Mouse (Mus musculus): ENCODE results near the gene Ptprt. TPM values are rescaled to one million over a fixed set of nuclear protein-coding genes. Genes with fewer than 3 reads are reported as not detected.

Ptprt gene
- polyA plus RNA-seq, 1 experiment, result 0.01 TPM

DNA sequence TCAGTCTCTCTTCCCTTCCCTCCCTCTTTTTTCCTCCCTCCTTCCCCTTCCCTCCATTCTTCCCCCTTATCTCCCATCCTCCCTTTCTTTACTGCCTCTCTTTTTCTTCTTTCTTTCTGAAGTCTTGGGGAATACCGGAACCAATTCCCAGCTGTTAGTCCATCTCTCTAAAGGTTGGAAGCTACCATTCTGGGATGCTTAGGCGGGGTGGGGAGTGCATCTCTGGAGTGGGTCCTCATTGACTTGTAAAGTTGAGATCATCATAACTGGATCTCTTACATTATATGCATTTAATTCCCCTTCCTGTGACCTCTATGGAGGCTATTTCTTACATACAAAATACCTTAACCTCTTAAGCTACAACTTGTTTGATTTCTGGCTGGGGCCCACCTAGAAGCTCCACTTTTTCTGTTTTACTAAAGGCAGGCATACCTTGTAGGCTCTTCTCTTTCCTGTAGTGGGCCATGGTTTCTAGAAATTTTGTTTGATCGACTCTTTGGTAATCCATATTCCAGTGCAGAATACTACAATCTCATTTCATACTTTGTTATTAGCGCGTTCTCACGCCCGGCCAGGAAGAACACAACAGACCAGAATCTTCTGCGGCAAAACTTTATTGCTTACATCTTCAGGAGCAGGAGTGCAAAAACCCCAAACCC lies 1149.7 kb downstream of the Ptprt start:
- TF ChIP-seq FLI1 (IDR thresholded peaks at IDR 0.05; ENCODE audit: low read length), result no peak
- no peak for TF ChIP-seq GATA1 (IDR thresholded peaks at IDR 0.05; ENCODE audit: borderline replicate concordance, low read length)
- H3K9me3 ChIP-seq, result peaks cover 8% of the 10 kb centered on the region; the same call in 1 of the 2 replicates

GRCm38 (mm10) chr2:161499097-161499899 lies 1161.6 kb downstream of the Ptprt start:
- peaks cover 35% of the 10 kb centered on the region; the same call in 1 of the 2 replicates for H3K9me3 ChIP-seq
- H3K4me1 ChIP-seq, result no peaks in the 10 kb centered on the region
- no peak overlapping the region for H3K4me3 ChIP-seq (replicated peaks)
- H3K36me3 ChIP-seq (replicated peaks; ENCODE audit: low read length), result no peaks in the 10 kb centered on the region
- TF ChIP-seq FLI1 (IDR thresholded peaks at IDR 0.05; ENCODE audit: low read length) (no peak), GATA1 (IDR thresholded peaks at IDR 0.05; ENCODE audit: borderline replicate concordance, low read length) (no peak)
- no peaks in the 10 kb centered on the region for H3K27me3 ChIP-seq (replicated peaks)

More for the DNA sequence above, 1149.7 kb downstream of the Ptprt start:
- Histone ChIP-seq H3K4me3 (replicated peaks) (no peak overlapping the region), H3K36me3 (replicated peaks; ENCODE audit: low read length) (no peaks in the 10 kb centered on the region), H3K4me1 (no peaks in the 10 kb centered on the region), H3K27me3 (replicated peaks) (no peaks in the 10 kb centered on the region)

DNA sequence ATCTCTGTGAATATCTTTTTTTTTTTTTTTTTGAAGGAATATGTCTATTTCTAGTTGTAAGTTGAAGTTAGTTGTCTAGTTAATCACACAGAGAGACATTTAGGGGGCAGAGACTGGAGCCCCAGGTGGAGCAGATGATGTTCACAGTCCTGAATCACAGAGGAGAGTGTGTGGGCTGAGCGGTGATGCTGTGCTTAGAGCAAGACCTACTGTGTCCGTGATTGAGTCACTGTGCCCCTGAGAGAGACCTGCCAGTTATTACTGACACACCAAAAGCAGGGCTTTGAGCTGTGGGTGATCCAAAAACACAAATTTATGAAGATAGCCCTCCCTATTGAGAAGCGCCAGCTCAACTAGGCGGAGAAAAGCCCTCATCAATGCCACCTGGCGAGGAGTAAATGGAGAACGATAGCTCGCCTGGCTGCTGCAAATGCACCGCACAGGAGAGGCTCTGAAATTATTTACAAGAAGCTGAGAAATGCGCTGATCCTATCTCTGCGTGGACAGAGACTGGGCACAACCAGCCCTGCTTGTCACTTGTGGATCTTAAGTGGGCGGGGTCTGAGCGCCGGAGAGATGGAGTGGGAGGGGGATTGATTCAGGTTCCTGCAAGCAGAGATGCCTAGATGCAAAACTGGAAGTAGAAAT lies 1162.4 kb downstream of the Ptprt start:
- TF ChIP-seq FLI1 (IDR thresholded peaks at IDR 0.05; ENCODE audit: low read length) (no peak), GATA1 (IDR thresholded peaks at IDR 0.05; ENCODE audit: borderline replicate concordance, low read length) (no peak)
- Histone ChIP-seq H3K36me3 (replicated peaks; ENCODE audit: low read length) (no peaks in the 10 kb centered on the region), H3K9me3 (peaks cover 38% of the 10 kb centered on the region; the same call in 1 of the 2 replicates)

DNA sequence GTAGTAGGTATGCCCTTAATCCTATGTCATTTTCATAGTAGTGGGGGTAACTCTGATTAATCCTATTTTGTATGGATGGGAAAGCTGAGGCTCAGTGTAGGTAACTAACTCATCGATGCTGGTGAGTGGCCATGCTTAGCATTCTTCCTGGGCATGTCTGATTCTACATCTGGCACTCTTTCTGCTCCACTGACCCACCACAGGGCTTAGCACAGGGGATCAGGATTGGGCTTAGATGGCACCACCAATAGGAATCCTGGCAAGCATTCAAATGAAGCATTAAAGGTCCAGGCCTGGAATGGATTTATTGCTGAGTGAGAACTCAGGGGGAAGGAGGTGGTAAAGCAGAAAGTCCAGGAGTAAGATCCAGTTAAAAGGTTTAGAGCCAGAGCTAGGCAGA lies 1179.2 kb downstream of the Ptprt start:
- no peak for TF ChIP-seq FLI1 (IDR thresholded peaks at IDR 0.05; ENCODE audit: low read length)
- TF ChIP-seq GATA1 (IDR thresholded peaks at IDR 0.05; ENCODE audit: borderline replicate concordance, low read length), result no peak
- Histone ChIP-seq H3K36me3 (replicated peaks; ENCODE audit: low read length) (no peaks in the 10 kb centered on the region), H3K9me3 (peaks cover 8% of the 10 kb centered on the region; the same call in 1 of the 2 replicates), H3K4me3 (replicated peaks) (no peak overlapping the region), H3K4me1 (no peaks in the 10 kb centered on the region), H3K27me3 (replicated peaks) (no peaks in the 10 kb centered on the region)

More for the DNA sequence above, 1162.4 kb downstream of the Ptprt start:
- no peak overlapping the region for H3K4me3 ChIP-seq (replicated peaks)
- no peaks in the 10 kb centered on the region for H3K27me3 ChIP-seq (replicated peaks)
- no peaks in the 10 kb centered on the region for H3K4me1 ChIP-seq

GRCm38 (mm10) chr2:161480445-161480844 lies 1180.5 kb downstream of the Ptprt start:
- Histone ChIP-seq H3K36me3 (replicated peaks; ENCODE audit: low read length) (no peaks in the 10 kb centered on the region), H3K4me1 (no peaks in the 10 kb centered on the region), H3K27me3 (replicated peaks) (no peaks in the 10 kb centered on the region)

More at GRCm38 (mm10) chr2:161480445-161480844, 1180.5 kb downstream of the Ptprt start:
- TF ChIP-seq GATA1 (IDR thresholded peaks at IDR 0.05; ENCODE audit: borderline replicate concordance, low read length), result no peak
- no peak for TF ChIP-seq FLI1 (IDR thresholded peaks at IDR 0.05; ENCODE audit: low read length)
- Histone ChIP-seq H3K9me3 (peaks cover 4% of the 10 kb centered on the region; the same call in 1 of the 2 replicates), H3K4me3 (replicated peaks) (no peak overlapping the region)

All from megakaryocyte, embryonic 14.5 days (primary cell).